Mouse (Mus musculus): Measurements from ENCODE around the gene Abhd17c. TPM values are rescaled to one million over a fixed set of nuclear protein-coding genes. Genes with fewer than 3 reads are reported as not detected.
"Not testable (repeated sequence)": the region's sequence is repeated elsewhere in the genome, so short reads cannot be mapped to it uniquely, and the experiment has no call there.

Abhd17c gene
- polyA plus RNA-seq, 1 experiment from 2014 or later, result 34.9 TPM

DNA sequence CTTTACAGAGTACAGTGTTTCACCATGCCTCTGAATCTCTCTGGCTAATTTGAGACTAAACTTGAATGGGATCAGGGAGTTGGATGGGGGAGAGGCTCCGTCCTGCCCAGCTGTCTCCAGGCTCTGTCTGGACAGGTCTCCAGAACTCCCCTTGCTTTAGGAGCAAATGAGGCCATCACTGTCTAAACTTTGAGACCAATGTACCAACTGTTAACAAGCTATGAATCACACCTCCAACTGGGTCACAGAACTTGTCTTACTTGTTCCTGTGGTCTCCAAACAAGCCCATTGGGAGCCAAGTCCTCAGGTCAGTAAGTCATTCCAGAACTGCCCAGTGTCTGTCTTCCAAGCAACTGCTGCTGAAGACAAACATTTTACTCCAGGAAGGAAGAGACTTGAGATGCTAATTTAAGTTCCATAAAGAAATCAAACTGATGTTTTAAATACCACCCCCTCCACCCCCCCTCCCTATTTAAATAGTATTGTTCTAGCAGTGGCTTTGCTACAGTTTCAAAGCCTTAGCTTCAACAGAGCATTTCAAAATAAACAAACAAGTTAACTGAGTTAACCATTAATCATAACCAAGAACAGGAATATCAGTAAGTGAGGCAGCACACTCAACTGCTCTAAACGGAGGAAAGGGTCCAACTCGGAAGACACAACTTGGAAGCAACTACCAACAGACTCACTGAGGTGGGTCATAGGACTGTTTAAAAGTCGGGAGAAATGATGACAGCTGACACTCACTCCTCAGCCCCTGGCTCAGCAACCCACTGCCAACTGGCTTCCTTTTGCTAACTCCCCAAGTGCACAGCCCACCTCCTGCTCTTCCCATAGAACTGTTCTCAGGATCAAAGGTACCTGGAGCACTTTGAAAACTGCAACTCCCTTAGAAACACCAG is 15.6 kb downstream of the Abhd17c start:
- DNase-seq (ENCODE audit: low spot score) (no peak), ATAC-seq (ENCODE audit: low read depth) (no peak)
- Histone ChIP-seq H3K4me2 (ENCODE audit: low read depth, low read length) (no peak overlapping the region), H3K9me3 (ENCODE audit: control insufficient read depth, low read length) (no peaks in the 10 kb centered on the region), H3K27ac (replicated peaks; ENCODE audit: low read depth, low read length) (no peak overlapping the region), H3K9ac (ENCODE audit: low read depth, low read length) (no peak overlapping the region), H3K4me1 (ENCODE audit: control insufficient read depth, insufficient read depth, low read length) (peaks cover 10% of the 10 kb centered on the region), H3K4me3 (ENCODE audit: low read depth, low read length) (no peak overlapping the region), H3K27me3 (replicated peaks; ENCODE audit: control insufficient read depth, insufficient read depth, low read length) (no peaks in the 10 kb centered on the region), H3K36me3 (ENCODE audit: control insufficient read depth, insufficient read depth, low read length) (no peaks in the 10 kb centered on the region)
- 48% methylated on average over 4 of the region's 4 CpGs for WGBS

DNA sequence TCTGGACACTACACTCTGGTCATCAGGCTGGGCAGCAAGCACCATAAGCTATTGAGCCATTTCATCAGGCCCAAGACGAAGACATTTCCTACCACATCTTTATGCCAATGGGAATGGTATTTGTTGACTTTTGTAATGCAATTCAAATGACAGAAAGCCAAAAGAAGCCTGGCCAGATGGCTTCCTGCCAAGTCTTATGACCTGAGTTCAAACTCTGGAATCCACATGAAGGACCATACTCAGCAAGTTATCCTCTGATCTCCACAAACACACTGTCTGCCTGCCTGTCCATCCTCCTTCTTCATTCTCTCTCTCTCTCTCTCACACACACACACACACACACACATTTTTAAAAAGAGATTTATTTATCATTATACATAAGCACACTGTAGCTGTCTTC is 19.0 kb downstream of the Abhd17c start:
- Histone ChIP-seq H3K9ac (ENCODE audit: low read depth, low read length) (no peak overlapping the region), H3K36me3 (ENCODE audit: control insufficient read depth, insufficient read depth, low read length) (no peaks in the 10 kb centered on the region), H3K27ac (replicated peaks; ENCODE audit: low read depth, low read length) (no peak overlapping the region), H3K4me3 (ENCODE audit: low read depth, low read length) (no peak overlapping the region), H3K9me3 (ENCODE audit: control insufficient read depth, low read length) (no peaks in the 10 kb centered on the region), H3K4me2 (ENCODE audit: low read depth, low read length) (no peak overlapping the region), H3K4me1 (ENCODE audit: control insufficient read depth, insufficient read depth, low read length) (peaks cover 17% of the 10 kb centered on the region), H3K27me3 (replicated peaks; ENCODE audit: control insufficient read depth, insufficient read depth, low read length) (no peaks in the 10 kb centered on the region)
- no peak for ATAC-seq (ENCODE audit: low read depth)
- no peak for DNase-seq (ENCODE audit: low spot score)
- WGBS, result 46% methylated on average over 1 of the region's 1 CpGs

GRCm38 (mm10) chr7:84131736-84132135 is 20.0 kb downstream of the Abhd17c start:
- Histone ChIP-seq H3K27ac (replicated peaks; ENCODE audit: low read depth, low read length) (no peak overlapping the region), H3K4me2 (ENCODE audit: low read depth, low read length) (no peak overlapping the region), H3K9ac (ENCODE audit: low read depth, low read length) (no peak overlapping the region), H3K36me3 (ENCODE audit: control insufficient read depth, insufficient read depth, low read length) (no peaks in the 10 kb centered on the region), H3K4me3 (ENCODE audit: low read depth, low read length) (no peak overlapping the region), H3K9me3 (ENCODE audit: control insufficient read depth, low read length) (no peaks in the 10 kb centered on the region), H3K27me3 (replicated peaks; ENCODE audit: control insufficient read depth, insufficient read depth, low read length) (no peaks in the 10 kb centered on the region), H3K4me1 (ENCODE audit: control insufficient read depth, insufficient read depth, low read length) (peaks cover 17% of the 10 kb centered on the region)
- no peak for ATAC-seq (ENCODE audit: low read depth)
- 63% methylated on average over 4 of the region's 4 CpGs for WGBS
- DNase-seq (ENCODE audit: low spot score), result no peak

- H3K4me3 ChIP-seq (ENCODE audit: low read depth, low read length), result no peak overlapping the region
- ATAC-seq (ENCODE audit: low read depth), result peak; percentile 88
- no peaks in the 10 kb centered on the region for H3K27me3 ChIP-seq (replicated peaks; ENCODE audit: control insufficient read depth, insufficient read depth, low read length)
- H3K9ac ChIP-seq (ENCODE audit: low read depth, low read length), result no peak overlapping the region
- no peaks in the 10 kb centered on the region for H3K9me3 ChIP-seq (ENCODE audit: control insufficient read depth, low read length)
- H3K4me2 ChIP-seq (ENCODE audit: low read depth, low read length), result no peak overlapping the region
- no peaks in the 10 kb centered on the region for H3K36me3 ChIP-seq (ENCODE audit: control insufficient read depth, insufficient read depth, low read length)
- peak; percentile 88 for DNase-seq (ENCODE audit: low spot score)
- 43% methylated on average over 8 of the region's 8 CpGs for WGBS
- H3K27ac ChIP-seq (replicated peaks; ENCODE audit: low read depth, low read length), result peak overlapping the region; percentile 44
- peaks cover 17% of the 10 kb centered on the region for H3K4me1 ChIP-seq (ENCODE audit: control insufficient read depth, insufficient read depth, low read length)
These were observed 23.0 kb downstream of the Abhd17c start for GRCm38 (mm10) chr7:84128661-84129060.

- Histone ChIP-seq H3K4me3 (ENCODE audit: low read depth, low read length) (no peak overlapping the region), H3K36me3 (ENCODE audit: control insufficient read depth, insufficient read depth, low read length) (no peaks in the 10 kb centered on the region), H3K9me3 (ENCODE audit: control insufficient read depth, low read length) (no peaks in the 10 kb centered on the region), H3K9ac (ENCODE audit: low read depth, low read length) (no peak overlapping the region), H3K4me2 (ENCODE audit: low read depth, low read length) (no peak overlapping the region), H3K27me3 (replicated peaks; ENCODE audit: control insufficient read depth, insufficient read depth, low read length) (no peaks in the 10 kb centered on the region), H3K27ac (replicated peaks; ENCODE audit: low read depth, low read length) (no peak overlapping the region), H3K4me1 (ENCODE audit: control insufficient read depth, insufficient read depth, low read length) (peaks cover 21% of the 10 kb centered on the region)
- WGBS, result 89% methylated on average over 1 of the region's 1 CpGs
- ATAC-seq (ENCODE audit: low read depth) (no peak), DNase-seq (ENCODE audit: low spot score) (no peak)
These were observed 26.0 kb downstream of the Abhd17c start for GRCm38 (mm10) chr7:84125730-84126129.

- H3K27me3 ChIP-seq (replicated peaks; ENCODE audit: control insufficient read depth, insufficient read depth, low read length); H3K36me3 ChIP-seq (ENCODE audit: control insufficient read depth, insufficient read depth, low read length); H3K4me2 ChIP-seq (ENCODE audit: low read depth, low read length); ATAC-seq (ENCODE audit: low read depth); H3K27ac ChIP-seq (replicated peaks; ENCODE audit: low read depth, low read length); H3K9ac ChIP-seq (ENCODE audit: low read depth, low read length); DNase-seq (ENCODE audit: low spot score); H3K4me3 ChIP-seq (ENCODE audit: low read depth, low read length); H3K9me3 ChIP-seq (ENCODE audit: control insufficient read depth, low read length): not testable (repeated sequence)
- WGBS, result 89% methylated on average over 3 of the region's 4 CpGs
- H3K4me1 ChIP-seq (ENCODE audit: control insufficient read depth, insufficient read depth, low read length), result peaks cover 28% of the 10 kb centered on the region
These were observed 28.0 kb downstream of the Abhd17c start for GRCm38 (mm10) chr7:84123651-84124050.

DNA sequence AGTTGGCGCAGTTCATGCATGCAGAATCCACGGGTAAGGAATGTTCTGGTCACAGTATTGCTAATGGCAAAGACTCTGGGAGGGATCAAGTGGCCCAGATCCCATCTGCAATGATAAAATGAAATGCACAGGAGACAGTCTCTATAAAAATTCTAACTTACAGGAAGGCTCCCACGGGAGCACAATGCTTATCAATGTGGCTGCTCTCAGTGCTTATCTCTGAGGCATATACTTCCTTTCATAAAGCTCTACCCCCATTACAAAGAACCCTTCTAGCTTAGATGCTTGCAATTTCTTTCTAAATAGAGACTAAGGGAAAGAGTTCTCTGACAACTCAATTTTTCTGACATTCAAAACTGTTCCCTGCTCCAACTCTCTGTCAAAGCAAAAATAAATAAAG is 29.9 kb downstream of the Abhd17c start:
- ATAC-seq (ENCODE audit: low read depth), result no peak
- H3K4me3 ChIP-seq (ENCODE audit: low read depth, low read length), result no peak overlapping the region
- no peaks in the 10 kb centered on the region for H3K9me3 ChIP-seq (ENCODE audit: control insufficient read depth, low read length)
- no peak overlapping the region for H3K9ac ChIP-seq (ENCODE audit: low read depth, low read length)
- no peak overlapping the region for H3K4me2 ChIP-seq (ENCODE audit: low read depth, low read length)
- H3K4me1 ChIP-seq (ENCODE audit: control insufficient read depth, insufficient read depth, low read length), result peaks cover 27% of the 10 kb centered on the region
- H3K27ac ChIP-seq (replicated peaks; ENCODE audit: low read depth, low read length), result no peak overlapping the region
- H3K36me3 ChIP-seq (ENCODE audit: control insufficient read depth, insufficient read depth, low read length), result no peaks in the 10 kb centered on the region
- H3K27me3 ChIP-seq (replicated peaks; ENCODE audit: control insufficient read depth, insufficient read depth, low read length), result no peaks in the 10 kb centered on the region
- 83% methylated on average over 3 of the region's 3 CpGs for whole genome bisulfite sequencing
- DNase-seq (ENCODE audit: low spot score), result no peak

DNA sequence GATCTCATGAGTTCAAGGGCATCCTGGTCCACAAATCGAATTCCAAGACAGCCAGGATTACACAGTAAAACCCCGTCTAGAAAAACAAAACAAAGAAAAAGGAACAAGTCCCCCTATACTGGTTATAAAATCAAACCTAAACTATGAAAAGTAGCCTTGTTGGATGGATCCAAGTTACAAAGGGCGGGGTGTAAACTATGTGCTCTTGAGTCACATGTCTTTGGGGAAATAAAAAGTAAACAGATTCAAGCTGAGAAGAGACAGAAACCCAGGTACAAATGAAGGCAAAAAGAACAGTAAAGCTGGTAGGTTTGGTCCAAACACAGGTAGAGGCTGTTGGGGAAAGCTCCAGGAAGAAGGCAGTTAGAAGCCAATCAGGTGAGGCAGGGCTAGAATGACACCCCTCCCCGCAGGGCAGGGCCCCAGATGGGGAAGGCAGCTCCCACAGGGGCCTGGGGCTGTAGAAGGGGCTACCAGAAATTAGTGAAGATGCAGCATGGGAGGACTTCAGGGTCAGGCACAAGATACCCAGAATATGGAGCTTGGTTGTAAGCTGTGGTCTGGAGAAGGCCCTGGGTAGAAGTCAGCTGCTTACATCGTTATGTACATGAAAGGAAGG is 31.4 kb downstream of the Abhd17c start:
- Histone ChIP-seq H3K9me3 (ENCODE audit: control insufficient read depth, low read length) (no peaks in the 10 kb centered on the region), H3K36me3 (ENCODE audit: control insufficient read depth, insufficient read depth, low read length) (no peaks in the 10 kb centered on the region), H3K9ac (ENCODE audit: low read depth, low read length) (no peak overlapping the region), H3K4me2 (ENCODE audit: low read depth, low read length) (no peak overlapping the region), H3K27ac (replicated peaks; ENCODE audit: low read depth, low read length) (no peak overlapping the region), H3K4me3 (ENCODE audit: low read depth, low read length) (no peak overlapping the region), H3K27me3 (replicated peaks; ENCODE audit: control insufficient read depth, insufficient read depth, low read length) (no peaks in the 10 kb centered on the region), H3K4me1 (ENCODE audit: control insufficient read depth, insufficient read depth, low read length) (peaks cover 30% of the 10 kb centered on the region)
- ATAC-seq (ENCODE audit: low read depth) (no peak), DNase-seq (ENCODE audit: low spot score) (no peak)
- 50% methylated on average over 5 of the region's 5 CpGs for WGBS

Data from embryonic facial prominence, embryonic 14.5 days (tissue).